Mouse (Mus musculus): ENCODE data around the gene Zfp872.

DNA sequence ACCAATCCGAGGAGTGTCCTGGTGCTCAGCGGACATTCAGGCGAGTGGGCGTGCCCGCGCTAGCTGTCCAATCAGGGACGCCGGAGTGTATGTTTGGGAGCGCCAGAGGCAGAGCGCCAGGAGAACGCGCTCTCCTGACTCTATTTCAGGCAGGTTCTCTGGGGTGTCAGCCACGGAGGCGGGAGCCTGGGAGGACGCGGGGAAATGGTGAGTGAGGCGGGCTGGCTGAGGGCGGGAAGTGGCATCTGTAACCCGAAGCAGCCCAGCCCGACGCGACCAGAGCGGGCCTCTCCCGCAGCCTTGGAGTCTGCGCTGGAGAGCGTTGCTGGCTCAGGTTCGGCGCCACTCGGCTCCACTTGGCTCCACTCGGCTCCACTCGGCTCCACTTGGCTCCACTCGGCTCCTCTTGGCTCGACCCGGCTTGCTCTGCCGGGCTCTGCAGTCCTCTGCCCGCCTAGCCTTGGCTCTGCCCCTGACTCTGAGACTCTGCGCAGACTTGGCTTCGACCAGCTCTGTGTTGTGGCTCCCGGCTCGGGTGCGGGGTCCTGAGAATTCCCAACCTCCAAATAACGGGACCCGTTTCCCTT is at the start of gene Zfp872:
- TF ChIP-seq GATA1 (IDR thresholded peaks at IDR 0.05; ENCODE audit: borderline replicate concordance, low read length) (no peak), FLI1 (IDR thresholded peaks at IDR 0.05; ENCODE audit: low read length) (no peak)

Measured in megakaryocyte, embryonic 14.5 days (primary cell).